Mouse (Mus musculus): ENCODE results near the gene H2-DMb1.
A peak's percentile ranks its signal among the peaks of the same experiment; 100 is the strongest.

The H2-DMb1 gene

DNA sequence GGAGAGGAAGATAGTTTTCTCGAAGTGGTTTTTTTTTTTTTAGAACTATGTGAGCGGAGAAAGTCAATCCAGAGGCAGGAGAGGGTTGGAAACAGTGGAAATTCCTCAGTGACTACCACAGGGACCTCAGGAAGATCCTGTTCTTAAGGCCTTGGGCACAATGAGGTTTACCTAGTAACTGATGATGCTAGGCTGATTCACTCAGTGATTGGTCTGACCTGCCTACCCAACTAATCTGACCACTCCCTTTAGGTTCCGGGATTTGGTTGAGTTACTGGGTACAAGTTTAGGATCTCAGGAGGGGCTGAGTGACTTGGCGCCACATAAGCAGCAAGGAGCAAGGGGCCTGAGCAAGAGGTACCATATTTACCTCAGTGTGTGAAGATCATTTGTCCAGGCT is at the start of gene H2-DMb1:
H2-DMb1 (plus strand) TSS at position 150 of the 400 bp plus-strand sequence.
- DNase-seq (ENCODE audit: extremely low spot score, low spot score): no peak

DNA sequence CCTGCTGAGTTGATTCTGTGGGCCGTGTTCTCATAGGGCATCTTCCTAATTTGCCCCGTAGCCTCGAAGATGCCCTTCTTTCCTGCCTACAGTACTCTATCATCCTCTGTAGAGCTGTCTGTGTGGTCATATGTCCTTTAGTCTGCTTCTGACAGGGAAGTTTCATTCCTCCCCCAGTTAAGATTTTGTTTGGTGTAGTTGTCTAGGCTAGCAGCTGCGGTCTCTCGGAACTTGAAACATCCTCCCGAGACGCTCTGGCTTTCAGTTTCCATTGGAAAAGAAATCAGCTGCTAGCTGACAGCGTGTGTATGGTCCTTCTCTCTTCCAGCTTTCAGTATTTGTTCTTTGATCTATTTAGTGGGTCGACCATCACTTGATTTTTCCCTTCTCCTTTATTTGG is 48.1 kb upstream of the H2-DMb1 start:
- DNase-seq (ENCODE audit: extremely low spot score, low spot score): no peak

DNA sequence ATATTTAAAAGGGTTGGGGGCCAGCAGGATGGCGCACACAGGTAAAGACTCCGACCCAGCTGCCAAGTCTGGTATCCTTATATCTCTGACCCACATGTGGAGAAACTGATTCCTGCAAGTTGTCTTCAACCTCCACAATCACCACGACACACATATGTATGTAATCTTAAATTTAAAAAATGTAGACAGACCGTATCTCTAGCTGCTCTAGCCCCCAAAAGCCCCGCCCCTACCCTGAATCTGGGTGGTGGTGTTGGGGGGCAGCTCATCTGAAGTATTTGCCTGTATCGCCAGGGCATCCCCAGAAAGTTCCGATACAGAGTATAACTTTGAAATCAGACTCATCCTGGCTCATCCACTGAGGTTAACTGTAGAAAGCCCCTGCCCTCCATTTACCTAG is 46.3 kb upstream of the H2-DMb1 start:
- no peak for DNase-seq (ENCODE audit: extremely low spot score, low spot score)

DNA sequence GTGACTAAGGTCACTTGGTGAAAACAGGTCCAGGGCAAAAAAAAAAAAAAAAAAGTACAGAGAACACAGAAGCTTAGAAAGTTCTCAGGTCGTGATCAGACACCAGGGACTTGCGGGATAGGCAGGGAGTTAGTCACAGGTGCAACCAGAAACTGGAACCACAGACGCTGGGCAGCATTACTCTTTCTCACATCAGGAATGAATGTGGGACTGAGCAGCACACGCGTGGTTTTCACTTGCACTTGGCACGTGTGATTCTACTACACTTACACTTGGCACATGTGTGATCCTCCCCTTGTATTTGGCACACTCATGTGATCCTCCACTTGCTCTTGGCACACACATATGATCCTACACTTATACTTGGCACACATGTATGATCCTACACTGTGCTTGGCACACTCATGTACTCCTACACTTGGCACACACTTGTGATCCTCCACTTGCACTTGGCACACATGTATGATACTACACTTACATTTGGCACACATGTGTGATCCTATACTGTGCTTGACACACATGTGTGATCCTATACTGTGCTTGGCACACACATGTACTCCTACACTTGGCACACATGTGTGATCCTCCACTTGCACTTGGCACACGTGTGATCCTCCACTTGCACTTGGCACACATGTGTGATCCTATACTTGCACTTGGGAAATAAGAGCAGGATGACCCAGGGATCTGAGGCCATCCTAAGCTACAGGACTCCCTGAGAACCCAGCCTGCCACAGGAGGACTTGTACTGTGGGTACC is 45.6 kb upstream of the H2-DMb1 start:
- no peak for DNase-seq (ENCODE audit: extremely low spot score, low spot score)

DNA sequence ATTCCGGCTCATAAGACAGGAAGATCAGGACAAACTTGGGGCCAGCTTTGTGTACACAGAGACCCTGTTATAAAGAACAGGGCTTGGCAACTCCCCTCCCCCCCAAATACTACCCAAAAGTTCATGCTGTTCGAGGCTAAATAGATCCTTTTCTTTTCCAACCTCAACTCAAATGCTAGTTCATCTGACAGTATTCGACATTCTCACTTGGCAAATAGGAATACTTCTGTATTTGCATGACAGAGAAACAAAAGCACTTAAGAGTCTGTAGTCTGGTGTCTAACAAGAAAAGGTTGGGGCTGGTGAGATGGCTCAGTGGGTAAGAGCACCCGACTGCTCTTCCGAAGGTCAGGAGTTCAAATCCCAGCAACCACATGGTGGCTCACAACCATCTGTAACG is 44.4 kb upstream of the H2-DMb1 start:
- DNase-seq (ENCODE audit: extremely low spot score, low spot score): no peak

GRCm38 (mm10) chr17:34109038-34109805 is 43.6 kb upstream of the H2-DMb1 start:
- DNase-seq (ENCODE audit: extremely low spot score, low spot score): no peak

- DNase-seq (ENCODE audit: extremely low spot score, low spot score): no peak
Measured at GRCm38 (mm10) chr17:34109806-34110195, 43.1 kb upstream of the H2-DMb1 start.

DNA sequence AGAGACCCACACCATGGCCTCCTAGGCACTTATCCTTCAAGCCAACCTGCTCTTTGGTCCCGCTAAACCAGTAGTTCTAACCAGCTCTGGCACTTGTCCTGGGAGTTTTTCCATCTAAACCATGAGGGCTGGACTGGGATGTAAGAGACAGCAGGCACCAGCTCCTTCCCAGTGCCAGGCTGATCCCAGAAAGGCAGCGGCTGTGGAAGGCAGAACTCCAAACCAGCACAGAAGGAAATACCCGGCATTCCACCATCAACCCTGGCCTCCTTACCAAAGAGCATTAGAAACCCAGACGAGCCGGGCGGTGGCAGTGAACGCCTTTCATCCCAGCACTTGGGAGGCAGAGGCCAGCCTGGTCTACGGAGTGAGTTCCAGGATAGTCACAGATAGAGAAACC is 42.6 kb upstream of the H2-DMb1 start:
- no peak for DNase-seq (ENCODE audit: extremely low spot score, low spot score)

DNA sequence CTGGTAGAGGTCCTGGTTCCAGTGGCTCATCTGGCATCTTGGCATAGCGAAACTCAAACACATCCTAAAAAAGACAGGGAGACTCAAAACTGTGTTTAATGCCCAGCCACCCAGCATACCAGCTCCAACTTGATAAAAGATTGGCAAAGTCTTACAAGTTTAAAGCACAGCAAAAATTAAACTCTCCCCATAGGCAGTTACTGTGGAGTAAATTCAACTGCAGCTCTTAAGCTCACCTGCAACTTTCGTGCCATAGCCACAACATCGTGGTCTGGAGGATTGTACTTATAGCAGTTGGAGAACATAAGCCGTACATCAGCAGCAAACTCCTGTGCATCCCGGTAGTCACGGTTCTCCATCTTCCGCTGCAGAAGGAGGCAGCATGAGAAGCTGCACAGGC is 38.8 kb upstream of the H2-DMb1 start:
- no peak for DNase-seq (ENCODE audit: extremely low spot score, low spot score)

GRCm38 (mm10) chr17:34116736-34117370 is 36.0 kb upstream of the H2-DMb1 start:
- DNase-seq (ENCODE audit: extremely low spot score, low spot score): no peak

GRCm38 (mm10) chr17:34117421-34118112 is 35.3 kb upstream of the H2-DMb1 start:
- DNase-seq (ENCODE audit: extremely low spot score, low spot score): no peak

DNA sequence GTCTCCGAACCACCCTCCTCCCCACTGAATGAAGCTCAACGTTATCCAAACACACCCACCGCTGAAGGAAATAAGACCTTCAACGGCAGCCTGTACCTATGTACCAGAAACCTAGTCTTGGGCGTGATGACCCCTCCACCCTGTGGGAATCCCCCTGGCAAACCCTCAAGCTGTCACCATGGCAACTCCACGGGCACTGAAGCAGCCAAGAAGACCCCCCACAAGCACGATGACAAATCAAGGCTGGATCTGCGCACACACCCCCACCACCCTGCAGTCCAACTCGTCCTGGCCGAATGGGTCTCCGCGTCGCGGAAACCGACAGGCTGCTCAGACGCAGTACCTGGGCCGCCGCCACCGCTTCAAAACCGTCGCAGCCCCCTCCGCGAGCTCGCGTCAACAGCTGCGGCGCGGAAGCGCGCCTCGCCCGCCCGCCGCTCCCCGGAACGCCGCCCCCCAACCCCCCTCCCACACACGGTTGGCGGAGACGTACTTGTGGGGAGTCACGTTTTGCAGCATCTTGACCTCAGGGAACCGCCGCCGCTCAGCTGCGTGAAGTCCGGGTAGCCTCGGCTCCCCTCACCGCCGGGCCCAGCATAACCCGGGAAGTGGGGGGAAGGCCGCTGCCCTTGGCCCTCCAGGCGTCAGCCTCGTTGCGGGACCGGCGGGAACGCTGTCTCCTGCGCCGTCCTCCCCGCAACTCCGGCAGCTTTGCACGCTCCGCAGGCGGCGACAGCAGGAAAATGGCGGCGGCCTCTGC is 34.6 kb upstream of the H2-DMb1 start:
- peak; percentile 47 for DNase-seq (ENCODE audit: extremely low spot score, low spot score)

GRCm38 (mm10) chr17:34118873-34119248 is 34.0 kb upstream of the H2-DMb1 start:
- no peak for DNase-seq (ENCODE audit: extremely low spot score, low spot score)

GRCm38 (mm10) chr17:34119249-34120179 is 33.4 kb upstream of the H2-DMb1 start, which contains the start of gene H2-DMa:
TSS of gene H2-DMa (plus strand) at chr17:34119541.
- DNase-seq (ENCODE audit: extremely low spot score, low spot score): peak; percentile 98

GRCm38 (mm10) chr17:34120180-34120723 is 32.6 kb upstream of the H2-DMb1 start:
- peak; percentile 89 for DNase-seq (ENCODE audit: extremely low spot score, low spot score)

DNA sequence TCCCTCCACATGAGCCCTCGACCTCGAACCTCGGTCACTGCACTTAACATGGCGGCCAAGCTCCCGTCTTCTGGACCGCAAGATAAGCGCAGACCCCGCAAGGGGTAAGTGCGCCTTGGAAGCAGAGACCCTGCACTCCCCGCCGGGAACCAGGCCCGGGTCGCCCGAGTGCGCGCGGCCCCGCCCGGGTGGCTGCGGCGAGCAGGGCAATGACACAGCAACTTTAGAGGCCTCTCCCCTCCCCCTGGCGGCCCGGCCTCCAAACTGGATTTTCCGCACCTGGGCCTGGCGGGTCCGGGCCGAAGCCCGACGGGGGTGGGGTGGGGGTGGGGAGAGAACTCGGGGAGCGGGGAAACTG is 32.1 kb upstream of the H2-DMb1 start:
- no peak for DNase-seq (ENCODE audit: extremely low spot score, low spot score)

DNA sequence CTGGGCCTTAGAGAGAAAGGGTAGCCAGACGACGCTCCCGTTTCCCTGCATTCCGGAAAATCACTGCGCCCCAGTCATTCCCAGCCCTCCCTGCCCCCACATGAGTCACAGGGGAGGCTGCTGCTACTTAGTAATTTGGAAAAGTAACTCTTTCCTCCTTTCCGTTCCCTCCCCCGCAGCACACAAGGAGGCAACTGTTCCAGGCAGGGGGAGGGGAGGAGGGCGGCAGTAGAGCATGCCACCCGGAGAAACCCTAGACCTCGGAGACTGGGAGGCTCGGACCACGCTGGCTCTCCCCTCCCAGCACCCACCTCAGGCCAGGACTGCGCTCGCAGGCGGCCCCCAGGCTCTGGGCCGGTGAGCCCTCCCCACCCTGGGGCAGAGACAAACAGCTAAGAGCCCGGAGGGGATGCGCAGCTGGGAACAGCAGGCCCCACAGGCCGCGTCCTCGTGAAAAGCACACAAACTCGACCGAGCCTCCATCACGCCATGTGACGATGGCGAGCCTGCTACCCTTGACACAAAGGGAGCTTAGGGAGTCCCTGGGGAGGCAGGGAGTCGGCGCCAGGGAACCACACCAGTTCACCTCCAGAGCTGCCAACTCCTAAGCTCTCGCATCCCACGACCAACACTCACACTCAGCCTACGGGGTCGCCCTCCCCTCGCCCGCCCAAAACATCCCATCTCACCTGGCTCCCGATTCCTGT is 31.5 kb upstream of the H2-DMb1 start:
- DNase-seq (ENCODE audit: extremely low spot score, low spot score): peak; percentile 88

DNA sequence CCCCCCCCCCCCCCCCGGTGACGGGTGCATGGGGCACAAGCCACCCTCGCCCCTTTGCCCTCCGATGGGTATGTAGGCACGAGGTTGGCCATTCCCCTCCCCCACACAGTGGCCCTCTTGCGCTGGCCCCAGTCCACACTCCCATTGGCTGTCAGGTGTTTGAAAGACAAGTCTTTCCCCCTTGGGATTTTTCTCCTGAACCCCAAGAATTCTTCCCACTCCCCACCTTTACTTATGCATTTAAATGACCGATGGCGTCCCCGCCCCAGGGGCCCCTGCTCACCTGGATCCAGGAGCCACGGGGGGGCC is 31.0 kb upstream of the H2-DMb1 start:
- no peak for DNase-seq (ENCODE audit: extremely low spot score, low spot score)
